Mouse (Mus musculus): ENCODE results near the gene Rubcn.
"Not testable (repeated sequence)": the region's sequence is repeated elsewhere in the genome, so short reads cannot be mapped to it uniquely, and the experiment has no call there.

Rubcn gene

DNA sequence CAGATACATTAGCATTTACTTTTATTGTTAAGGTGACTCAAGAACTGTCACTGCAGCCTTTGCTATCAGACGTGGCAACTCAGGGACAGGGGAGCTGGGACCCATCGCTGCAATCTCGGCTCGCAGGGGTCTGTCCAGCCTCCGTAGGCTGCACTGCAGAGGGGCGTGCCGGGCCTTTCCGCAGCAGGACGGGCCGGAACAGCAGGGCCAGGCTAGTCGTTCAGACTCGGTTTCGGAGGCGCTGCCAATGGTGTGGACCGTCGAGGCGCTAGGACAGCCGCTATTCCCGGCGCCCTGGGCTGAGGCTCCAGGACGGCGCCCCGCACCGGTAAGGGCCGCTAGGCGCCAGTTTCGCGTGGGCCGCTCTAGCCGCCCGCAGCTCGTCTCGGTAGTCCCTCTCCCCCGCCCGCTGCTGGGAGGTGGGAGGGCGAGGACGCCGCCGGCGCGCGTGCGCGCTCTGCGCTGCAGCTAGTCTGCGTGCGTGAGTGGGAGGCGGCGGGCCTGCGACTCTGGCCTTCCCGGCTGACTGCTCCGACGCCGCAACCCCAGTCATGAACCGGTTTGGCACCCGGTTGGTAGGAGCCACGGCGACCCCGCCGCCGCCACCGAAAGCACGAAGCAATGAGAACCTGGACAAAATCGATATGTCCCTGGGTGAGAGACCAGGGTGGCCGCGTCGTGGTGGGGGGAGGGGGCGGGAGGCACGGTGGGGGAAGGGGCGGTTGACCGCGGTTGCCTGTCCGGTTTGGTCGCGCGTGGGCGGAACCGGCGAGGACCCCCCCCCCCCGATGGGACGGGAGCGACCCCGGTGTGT is at the start of gene Rubcn, which contains the start of gene Fyttd1:
Gene Rubcn (minus strand): TSS at position 424 of the 814 bp plus-strand sequence.
Gene Fyttd1 (plus strand): TSS at position 158 of the 814 bp plus-strand sequence.
- DNase-seq: peak; percentile 97

GRCm38 (mm10) chr16:32927044-32927443 is 49.5 kb upstream of the Rubcn start:
- DNase-seq: peak; percentile 13

DNA sequence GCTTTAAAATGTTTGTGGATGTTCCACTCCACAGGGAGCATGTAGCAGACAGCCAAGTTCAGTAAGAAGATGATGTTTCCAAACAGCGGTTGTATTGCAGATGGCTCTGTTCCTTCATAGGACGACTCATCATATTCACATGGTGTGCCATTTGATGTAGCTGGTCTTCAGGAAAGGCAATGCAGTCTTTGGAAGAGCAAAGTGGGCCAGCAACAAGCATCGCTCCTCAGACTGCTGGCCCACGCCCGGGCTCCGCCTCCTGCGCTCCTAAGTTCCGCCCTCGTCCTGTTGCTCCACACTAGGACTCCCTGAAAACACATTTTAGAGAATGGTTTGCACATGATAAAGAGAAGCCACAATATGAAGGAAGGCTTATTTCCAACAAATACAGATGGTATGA is 49.1 kb upstream of the Rubcn start:
- not testable (repeated sequence) for DNase-seq

GRCm38 (mm10) chr16:32915292-32916068 is 37.9 kb upstream of the Rubcn start:
- no peak for DNase-seq

GRCm38 (mm10) chr16:32913937-32914881 is 36.6 kb upstream of the Rubcn start, which contains the start of gene Lrch3:
Gene Lrch3 (plus strand): TSS chr16:32914100.
- peak; percentile 94 for DNase-seq

DNA sequence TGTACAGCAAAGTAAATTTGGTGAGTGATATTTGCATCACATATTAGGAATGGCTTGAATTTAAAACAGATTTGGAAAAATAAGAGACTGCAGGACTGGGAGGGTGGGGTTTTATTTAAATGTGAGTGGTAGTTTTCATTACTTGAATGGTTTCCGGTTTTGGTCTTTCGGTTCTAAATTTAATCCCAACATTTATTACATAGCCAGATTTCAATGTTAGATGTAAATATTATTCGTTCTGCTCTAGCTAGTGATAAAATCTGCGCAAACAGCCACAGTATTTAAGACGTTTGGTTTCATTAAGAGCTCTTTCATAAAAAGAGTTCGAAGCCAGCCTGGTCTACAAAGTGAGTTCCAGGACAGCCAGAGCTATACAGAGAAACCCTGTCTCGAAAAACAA is 35.6 kb upstream of the Rubcn start:
- no peak for DNase-seq

DNA sequence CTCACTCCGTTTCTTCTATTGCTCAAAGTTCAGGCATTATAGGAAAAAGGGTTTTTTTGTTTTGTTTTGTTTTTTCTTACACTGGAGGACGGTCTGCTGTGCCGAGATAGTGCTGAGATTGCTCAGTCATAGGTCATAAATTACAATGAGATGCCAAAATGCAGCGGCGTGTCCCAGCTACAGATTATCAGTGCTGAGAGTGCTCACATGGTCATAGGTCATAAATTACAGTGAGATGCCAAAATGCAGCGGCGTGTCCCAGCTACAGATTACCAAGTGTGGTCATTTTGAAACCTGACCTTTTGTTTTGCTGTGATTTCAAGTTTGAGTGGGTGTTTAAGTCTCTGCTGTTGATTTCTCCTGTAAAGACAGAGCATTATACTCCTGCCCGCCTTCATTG is 29.2 kb upstream of the Rubcn start:
- DNase-seq: no peak

DNA sequence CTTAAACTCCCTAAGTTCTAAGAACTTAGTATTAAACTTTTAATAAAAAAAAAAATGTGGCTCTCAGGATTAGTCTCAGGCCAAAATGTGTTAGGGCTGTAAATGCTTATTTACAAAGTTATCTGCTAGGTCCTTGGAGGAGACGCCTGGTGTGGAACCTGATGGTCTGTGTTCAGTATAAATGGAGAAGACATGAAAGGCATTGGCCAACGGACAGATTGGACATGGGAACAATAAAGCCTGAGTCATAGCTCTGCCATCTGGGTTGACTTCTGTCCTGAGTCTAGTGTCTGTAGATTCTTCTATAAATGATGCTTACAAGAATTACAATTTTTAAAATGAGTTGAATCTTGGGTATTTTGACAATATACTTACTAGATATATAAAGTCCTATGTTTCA is 28.6 kb upstream of the Rubcn start:
- no peak for DNase-seq

DNA sequence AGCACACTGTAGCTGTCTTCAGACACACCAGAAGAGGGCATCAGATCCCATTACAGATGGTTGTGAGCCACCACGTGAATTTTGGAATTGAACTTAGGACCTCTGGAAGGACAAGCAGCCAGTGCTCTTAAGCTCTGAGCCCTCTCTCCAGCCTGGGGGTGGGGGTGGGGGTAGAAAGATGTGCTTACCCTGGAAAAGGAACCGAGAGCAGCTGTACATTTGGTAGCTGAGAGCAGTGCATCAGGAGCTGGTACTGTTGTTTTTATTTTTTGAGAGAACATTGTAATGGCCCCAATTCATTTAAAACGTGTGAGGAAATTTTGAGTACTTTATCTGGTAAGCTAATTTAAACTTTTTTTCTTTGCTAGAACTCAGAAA is 24.5 kb upstream of the Rubcn start:
- no peak for DNase-seq

- DNase-seq: no peak
Observed at GRCm38 (mm10) chr16:32901360-32902050, 23.9 kb upstream of the Rubcn start.

DNA sequence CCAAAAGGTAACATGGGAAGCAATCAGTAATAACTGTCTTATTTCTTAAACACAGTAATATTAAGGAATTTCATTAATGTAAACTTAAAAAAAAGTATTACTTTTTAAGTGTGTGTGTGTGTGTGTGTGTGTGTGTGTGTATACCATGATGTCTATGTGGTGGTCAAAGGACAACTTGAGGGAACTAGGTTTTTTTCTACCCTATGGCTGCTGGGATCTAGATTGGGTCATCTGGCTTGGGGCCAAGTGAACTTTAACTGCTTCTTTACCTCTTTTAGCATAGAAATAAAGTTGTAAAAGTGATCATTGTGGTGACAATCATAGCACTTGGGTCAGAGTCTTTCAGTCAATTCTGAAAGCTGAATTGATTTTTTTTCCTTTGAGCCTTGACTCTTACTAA is 18.6 kb upstream of the Rubcn start:
- DNase-seq: no peak

DNA sequence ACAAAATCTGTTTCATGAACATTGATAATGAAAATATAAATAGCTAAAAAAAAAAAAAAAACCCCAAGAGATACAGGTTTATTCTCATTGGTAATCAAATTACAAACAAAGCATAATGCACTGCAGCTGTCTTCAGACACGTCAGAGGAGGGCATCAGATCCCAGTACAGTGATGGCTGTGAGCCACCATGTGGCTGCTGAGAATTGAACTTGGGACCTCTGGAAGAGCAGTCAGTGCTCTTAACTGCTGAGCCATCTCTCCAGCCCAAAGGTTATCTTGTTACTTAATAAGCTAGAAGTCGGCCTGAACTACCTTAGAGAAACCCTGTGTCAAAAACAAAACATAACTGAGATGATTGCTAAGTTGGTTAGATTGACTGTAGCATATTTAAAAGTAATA is 12.3 kb upstream of the Rubcn start:
- DNase-seq: no peak

- no peak for DNase-seq
Observed at GRCm38 (mm10) chr16:32887996-32888395, 10.4 kb upstream of the Rubcn start.

DNA sequence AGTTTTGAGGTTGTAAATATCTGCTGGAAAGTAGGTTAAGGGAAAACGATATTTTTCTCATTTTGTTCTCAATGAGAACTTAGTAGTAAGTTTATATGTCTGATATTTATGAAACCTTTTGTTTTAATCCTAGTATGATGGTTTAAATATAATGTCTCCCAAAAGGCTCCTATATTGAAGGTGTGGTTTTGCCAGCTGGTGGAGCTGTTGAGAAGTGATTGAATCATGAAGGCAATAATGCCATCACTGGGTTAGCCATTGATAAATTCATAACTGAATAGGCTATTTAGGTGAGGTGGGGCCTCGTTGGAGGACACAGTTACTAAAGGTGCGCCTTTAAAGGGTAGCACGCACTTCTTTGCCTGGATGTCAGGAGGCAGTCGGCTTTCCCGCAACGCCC is 4.0 kb upstream of the Rubcn start:
- DNase-seq: no peak

- no peak for DNase-seq
Observed at GRCm38 (mm10) chr16:32878972-32879926, 1.7 kb upstream of the Rubcn start.

DNA sequence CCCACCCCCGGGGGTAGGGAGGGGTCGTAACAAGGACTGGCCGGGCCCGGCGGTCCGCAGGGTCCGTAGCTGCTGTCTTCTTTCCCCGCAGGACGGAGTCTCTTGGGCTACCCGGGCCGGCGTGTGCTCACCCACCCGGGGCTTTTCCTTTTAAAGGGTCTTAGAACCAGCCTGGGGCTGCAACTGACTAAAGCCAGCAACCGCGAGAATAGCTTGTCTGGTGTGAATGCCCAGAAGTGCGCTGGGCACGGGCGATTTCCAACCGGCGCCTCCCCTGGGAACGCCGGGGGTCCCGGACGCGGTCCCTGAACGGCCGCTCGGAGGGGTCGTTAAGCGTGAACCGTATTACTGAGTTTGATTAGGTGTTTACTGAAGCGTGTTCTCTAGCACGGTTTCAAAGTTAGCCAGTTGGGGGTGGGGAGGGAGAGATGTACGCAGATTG is 612 bp upstream of the Rubcn start:
- no peak for DNase-seq

GRCm38 (mm10) chr16:32876831-32877230 is 735 bp downstream of the Rubcn start:
- no peak for DNase-seq

DNA sequence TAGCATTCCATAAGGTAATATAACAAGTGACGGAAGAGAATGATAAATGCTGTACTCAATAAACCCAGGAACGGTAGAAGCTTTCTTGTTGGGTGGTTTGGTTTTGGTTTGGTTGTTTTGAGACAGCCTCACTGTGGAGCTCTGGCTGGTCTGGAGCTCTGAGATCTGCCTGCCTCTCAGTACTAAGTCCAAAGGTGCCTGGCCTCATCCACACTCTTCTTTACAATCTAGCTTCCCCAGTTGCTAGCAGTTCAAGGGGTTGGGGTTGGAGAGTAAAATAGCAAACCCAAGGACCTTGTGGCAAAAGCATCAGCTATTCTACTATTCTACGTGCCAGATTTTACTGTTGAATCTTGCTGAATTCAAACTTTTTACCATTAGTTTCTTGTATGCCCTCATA is 1.7 kb downstream of the Rubcn start:
- no peak for DNase-seq

DNA sequence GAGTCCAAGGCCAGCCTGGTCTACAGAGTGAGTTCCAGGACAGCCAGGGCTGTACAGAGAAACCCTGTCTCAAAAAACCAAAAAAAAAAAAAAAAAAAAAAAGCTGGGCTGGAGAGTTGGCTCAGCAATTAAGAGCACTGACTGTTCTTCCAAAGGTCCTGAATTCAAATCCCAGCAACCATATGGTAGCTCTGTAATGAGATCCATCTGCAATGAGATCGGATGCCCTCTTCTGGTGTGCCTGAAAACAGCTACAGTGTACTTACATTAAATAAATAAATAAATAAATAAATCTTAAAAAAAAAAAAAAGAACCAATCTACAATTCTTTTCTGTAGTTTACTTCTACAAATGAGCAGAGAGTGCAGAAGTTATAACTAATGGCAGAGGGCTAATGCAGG is 2.3 kb downstream of the Rubcn start:
- DNase-seq: not testable (repeated sequence)

DNA sequence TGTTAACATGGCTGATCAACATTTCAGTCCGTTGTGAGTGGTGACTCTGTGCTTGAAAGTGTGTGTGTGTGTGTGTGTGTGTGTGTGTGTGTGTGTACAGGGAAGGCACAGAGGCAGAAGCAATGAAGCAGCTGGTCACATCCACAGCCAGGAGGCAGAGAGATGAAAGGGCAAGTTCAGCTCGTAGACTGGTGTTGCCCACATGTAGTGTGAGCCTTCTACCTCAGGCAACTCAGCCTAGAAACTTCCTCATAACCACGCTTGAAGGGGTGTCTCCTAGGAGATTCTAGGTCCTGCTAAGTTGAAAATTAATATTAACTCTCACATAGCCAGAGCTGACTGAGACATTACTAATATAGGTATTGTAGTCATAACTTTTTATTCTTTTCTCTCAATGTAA is 4.2 kb downstream of the Rubcn start:
- no peak for DNase-seq

DNA sequence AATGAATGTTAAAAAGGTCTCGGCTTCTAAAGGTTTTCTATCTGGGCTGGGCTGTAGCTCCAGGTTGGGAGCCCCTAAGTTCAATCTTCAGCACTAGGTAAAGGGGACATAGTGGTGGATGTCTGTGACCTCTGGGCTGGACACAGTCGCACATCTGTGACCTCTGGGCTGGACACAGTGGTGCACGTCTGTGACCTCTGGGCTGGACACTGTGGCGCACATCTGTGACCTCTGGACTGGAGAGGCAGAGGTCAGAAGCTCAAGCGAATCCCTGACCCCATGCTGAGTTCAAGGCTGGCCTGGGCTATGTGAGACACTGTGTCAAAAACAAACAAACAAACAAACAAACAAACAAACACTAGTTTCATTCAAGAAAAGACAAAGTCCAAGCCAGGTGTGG is 7.3 kb downstream of the Rubcn start:
- no peak for DNase-seq

Measured in right cerebral cortex, postnatal 25 days (tissue).